Mouse (Mus musculus): Measurements from ENCODE around the gene Mc1r. TPM values are rescaled to one million over a fixed set of nuclear protein-coding genes. Genes with fewer than 3 reads are reported as not detected.

Mc1r gene
- total and polyA plus RNA-seq, 3 experiments = 0.04 TPM; not detected in 2

GRCm38 (mm10) chr8:123428343-123428893 is 21.5 kb downstream of the Mc1r start:
- dilution Hi-C loops (cut with MboI; ENCODE audit: extremely low pct_ligation_motif_present, extremely low pct_unique_long_range_greater_than_20kb, low sequenced_read_pairs) = no loop called here
- Histone ChIP-seq H3K79me2 (replicated peaks; ENCODE audit: control insufficient read depth, extremely low read depth, insufficient read depth, poor library complexity, severe bottlenecking) (peaks cover 24% of the 10 kb centered on the region), H3K4me1 (ENCODE audit: control insufficient read depth in 1 of 2, insufficient read depth in 2 of 2) (no peaks in the 10 kb centered on the region), H3K27ac (ENCODE audit: insufficient read depth, low read depth) (peak overlapping the region; percentile 94), H3K27me3 (replicated peaks) (no peaks in the 10 kb centered on the region), H3K9me3 (replicated peaks; ENCODE audit: low read length) (peaks cover 58% of the 10 kb centered on the region), H3K4me3 (replicated peaks in 1 of 3; ENCODE audit: low read depth in 2 of 3, low read length in 2 of 3, poor library complexity in 1 of 3) (peak overlapping the region; percentile 53 to 66 (median 58)), H3K36me3 (replicated peaks in 1 of 2; ENCODE audit: control insufficient read depth in 1 of 2, insufficient read depth in 1 of 2, low read length in 1 of 2) (peaks cover 40 to 46% of the 10 kb centered on the region in 2 experiments), H3K4me2 (ENCODE audit: insufficient read depth, low read depth, poor library complexity, severe bottlenecking) (no peak overlapping the region), H3K9ac (ENCODE audit: insufficient read depth, low read depth) (peak overlapping the region; percentile 87; the same call in 1 of the 2 replicates)
- peak; percentile 62 for DNase-seq (ENCODE audit: extremely low read depth)
- in situ Hi-C loops (cut with MboI; ENCODE audit: low pct_ligation_motif_present, low pct_unique_long_range_greater_than_20kb, low sequenced_read_pairs) = no loop called here
- TF ChIP-seq ZNF384 (IDR thresholded peaks at IDR 0.05; ENCODE audit: low read depth, low read length) (no peak), GABPA (IDR thresholded peaks at IDR 0.05; ENCODE audit: insufficient replicate concordance, low read depth, low read length) (no peak), MAFK (IDR thresholded peaks at IDR 0.05; ENCODE audit: insufficient replicate concordance, low read length) (0 out of 2 replicates have a peak, but pooled peaks have one; percentile 27), POLR2A (IDR thresholded peaks at IDR 0.05; ENCODE audit: low read depth, low read length) (peak; percentile 55), JUND (conservative IDR thresholded peaks at IDR 0.05; ENCODE audit: low read depth, low read length) (no peak), PAX5 (IDR thresholded peaks at IDR 0.05; ENCODE audit: low read length) (no peak), CTCF (conservative IDR thresholded peaks at IDR 0.05 in 1 of 2, IDR thresholded peaks at IDR 0.05 in 1 of 2; ENCODE audit: low read depth in 2 of 2, low read length in 2 of 2) (no peak), TBP (conservative IDR thresholded peaks at IDR 0.05; ENCODE audit: low read depth, low read length) (no peak), ELF1 (IDR thresholded peaks at IDR 0.05; ENCODE audit: low read depth, low read length) (peak; percentile 27; the same call in 1 of the 2 replicates), RCOR1 (conservative IDR thresholded peaks at IDR 0.05; ENCODE audit: low read depth, low read length) (no peak; the same call in 1 of the 2 replicates), ZC3H11A (IDR thresholded peaks at IDR 0.05; ENCODE audit: low read depth, low read length) (no peak), EP300 (IDR thresholded peaks at IDR 0.05; ENCODE audit: low read length) (no peak), MAX (IDR thresholded peaks at IDR 0.05; ENCODE audit: low read length) (no peak), NRF1 (IDR thresholded peaks at IDR 0.05; ENCODE audit: low read depth, low read length) (0 out of 2 replicates have a peak, but pooled peaks have one; percentile 18), TCF12 (IDR thresholded peaks at IDR 0.05; ENCODE audit: low read depth, low read length) (peak; percentile 38), BHLHE40 (IDR thresholded peaks at IDR 0.05; ENCODE audit: low read depth, low read length) (no peak), USF1 (IDR thresholded peaks at IDR 0.05; ENCODE audit: low read depth, low read length) (no peak), CHD1 (IDR thresholded peaks at IDR 0.05; ENCODE audit: low read depth, low read length) (no peak), POLR2AphosphoS2 (IDR thresholded peaks at IDR 0.05; ENCODE audit: low read depth, low read length) (peak; percentile 14), E2F4 (IDR thresholded peaks at IDR 0.05; ENCODE audit: insufficient replicate concordance, low read depth, low read length) (no peak), USF2 (conservative IDR thresholded peaks at IDR 0.05; ENCODE audit: low read depth, low read length) (no peak), MYC (IDR thresholded peaks at IDR 0.05; ENCODE audit: low read depth, low read length) (no peak), HCFC1 (IDR thresholded peaks at IDR 0.05; ENCODE audit: low read depth, low read length) (peak; percentile 11; the same call in 1 of the 2 replicates), MEF2A (IDR thresholded peaks at IDR 0.05; ENCODE audit: borderline replicate concordance, low read depth, low read length) (no peak), SIN3A (IDR thresholded peaks at IDR 0.05; ENCODE audit: low read length) (peak; percentile 1; the same call in 1 of the 2 replicates), MXI1 (IDR thresholded peaks at IDR 0.05; ENCODE audit: low read depth, low read length) (peak; percentile 75), NELFE (IDR thresholded peaks at IDR 0.05; ENCODE audit: low read depth, low read length) (peak; percentile 39; the same call in 1 of the 2 replicates), ZMIZ1 (IDR thresholded peaks at IDR 0.05; ENCODE audit: low read depth, low read length) (0 out of 2 replicates have a peak, but pooled peaks have one; percentile 13), ZKSCAN1 (IDR thresholded peaks at IDR 0.05; ENCODE audit: borderline replicate concordance, low read depth, low read length) (no peak), ETS1 (conservative IDR thresholded peaks at IDR 0.05; ENCODE audit: low read depth, low read length) (peak; percentile 28; the same call in 1 of the 2 replicates), UBTF (IDR thresholded peaks at IDR 0.05; ENCODE audit: low read depth, low read length) (peak; percentile 58; the same call in 1 of the 2 replicates), KAT2A (IDR thresholded peaks at IDR 0.05; ENCODE audit: insufficient replicate concordance, low read length) (no peak), JUN (IDR thresholded peaks at IDR 0.05; ENCODE audit: insufficient read depth, low read depth, low read length) (no peak), CHD2 (IDR thresholded peaks at IDR 0.05; ENCODE audit: low read length) (peak; percentile 55; the same call in 1 of the 2 replicates), SMC3 (IDR thresholded peaks at IDR 0.05; ENCODE audit: low read depth, low read length) (no peak), IRF4 (IDR thresholded peaks at IDR 0.05; ENCODE audit: low read depth, low read length) (peak; percentile 53; the same call in 1 of the 2 replicates), MAZ (IDR thresholded peaks at IDR 0.05; ENCODE audit: low read depth, low read length) (no peak), RAD21 (IDR thresholded peaks at IDR 0.05; ENCODE audit: low read depth, low read length) (no peak)
